Mouse (Mus musculus) E14TG2a.4 (cell line): Measurements from ENCODE around the gene Asic3.

Source experiments
- CTCF ChIP-seq: conservative IDR thresholded peaks from 2 replicates; pipeline ENCODE4 v1.5.1; 2014; ENCODE audit warnings: low read length
- NANOG ChIP-seq: IDR thresholded peaks from 2 replicates; pipeline ENCODE4 v1.6.1; 2014; ENCODE audit warnings: borderline replicate concordance, low read length, mixed read lengths
- POU5F1 ChIP-seq: IDR thresholded peaks from 2 replicates; pipeline ENCODE4 v1.6.1; 2014; ENCODE audit warnings: low read length, borderline replicate concordance

GRCm38 (mm10) chr5:24427285-24427633 is 14.1 kb downstream of the Asic3 start:
- no peak for TF ChIP-seq CTCF
- no peak for TF ChIP-seq POU5F1
- no peak for TF ChIP-seq NANOG
